Mouse (Mus musculus): ENCODE measurements around the gene Gm10118. TPM values are rescaled to one million over a fixed set of nuclear protein-coding genes. Genes with fewer than 3 reads are reported as not detected.

The Gm10118 gene
- not detected in 2 replicates for total RNA-seq (2021)
- long read RNA-seq = 0 reads

DNA sequence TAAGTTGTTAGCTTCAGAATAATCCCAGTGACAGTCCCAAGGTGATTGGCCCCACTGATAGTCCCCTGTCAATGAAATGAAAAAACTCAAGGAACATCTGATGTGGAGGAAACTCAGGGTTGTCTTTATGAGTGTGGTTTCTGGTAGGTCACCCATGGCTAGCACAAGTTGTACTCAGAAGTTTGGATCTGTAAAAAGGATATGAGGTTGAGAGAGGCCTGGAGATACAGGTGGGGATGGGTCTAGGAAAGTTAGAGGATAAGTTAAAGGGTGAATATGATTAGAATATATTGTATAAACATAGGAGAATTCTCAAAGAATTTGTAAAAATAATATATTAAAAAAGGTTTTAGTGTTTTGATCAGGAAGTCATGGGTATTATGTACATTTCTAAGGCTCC is at the start of gene Gm10118:
Gene Gm10118, minus strand, starts transcription at position 101 of the 400 bp plus-strand sequence.
- no peak for DNase-seq

DNA sequence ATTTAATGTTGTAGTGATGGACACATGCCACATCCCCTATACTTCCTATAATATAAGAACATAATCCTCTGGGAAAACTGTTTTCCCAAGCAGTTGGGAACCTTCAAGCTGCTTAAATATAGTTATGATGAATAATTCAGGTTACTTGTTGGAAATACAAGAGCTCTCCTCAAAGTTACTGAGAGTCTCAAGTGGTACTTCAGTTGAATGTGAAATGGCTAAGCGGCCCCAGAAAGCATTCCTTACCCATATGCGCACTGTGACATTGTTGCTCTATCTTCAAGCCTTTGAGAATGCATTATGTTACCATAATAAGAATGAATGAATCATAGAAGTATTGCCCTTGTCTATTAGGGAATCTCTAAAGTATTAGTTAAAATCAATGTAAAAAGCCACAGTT is 45.1 kb upstream of the Gm10118 start:
- no peak for DNase-seq

DNA sequence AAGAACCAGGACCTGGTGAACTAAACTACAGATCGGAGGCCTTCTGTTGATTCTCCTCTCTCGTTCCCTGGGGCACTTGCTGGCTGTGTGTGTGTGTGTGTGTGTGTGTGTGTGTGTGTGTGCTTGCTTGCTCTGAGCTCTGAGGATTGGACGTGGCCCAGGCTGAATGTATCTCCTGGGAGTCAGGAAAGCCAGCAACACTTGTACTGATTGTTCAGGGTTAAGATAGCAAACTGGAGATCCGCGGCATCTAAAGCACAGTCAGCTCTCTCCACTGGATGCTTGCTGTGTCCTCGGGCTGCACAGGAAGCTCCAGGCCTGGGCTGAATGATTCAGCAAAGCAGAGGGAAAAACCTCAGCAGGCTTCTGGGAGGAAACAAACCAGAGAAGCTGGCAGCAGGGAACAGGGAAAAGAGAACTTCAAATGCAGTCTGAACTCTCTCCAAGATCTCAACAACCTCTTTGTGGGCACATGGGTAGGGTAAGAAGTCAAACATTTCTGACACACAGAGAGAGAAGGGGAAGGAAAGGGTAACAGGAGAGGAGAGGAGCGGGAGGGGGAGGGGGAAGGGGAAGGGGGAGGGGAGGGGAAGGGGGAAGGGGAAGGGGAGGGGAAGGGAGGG is 27.2 kb upstream of the Gm10118 start:
- DNase-seq = peak; percentile 6

DNA sequence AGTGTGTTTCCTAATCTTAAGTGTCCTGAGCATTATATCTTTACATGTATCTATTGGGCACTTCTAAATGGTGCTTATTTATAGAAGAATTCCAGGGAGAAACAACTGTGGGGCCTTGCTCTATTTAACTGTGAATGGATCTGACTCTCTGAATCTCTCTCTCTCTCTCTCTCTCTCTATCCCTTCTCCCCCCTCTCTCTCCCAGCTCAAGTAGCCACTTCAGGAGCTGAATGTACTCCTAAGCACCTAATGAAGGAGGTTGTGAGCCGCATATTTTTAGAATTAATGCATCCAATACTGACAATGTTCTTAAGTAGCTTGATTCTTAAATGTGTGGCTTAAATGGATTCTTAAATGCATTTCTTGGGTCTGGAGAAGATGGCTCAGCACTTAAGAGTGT is 24.2 kb upstream of the Gm10118 start:
- DNase-seq = no peak

DNA sequence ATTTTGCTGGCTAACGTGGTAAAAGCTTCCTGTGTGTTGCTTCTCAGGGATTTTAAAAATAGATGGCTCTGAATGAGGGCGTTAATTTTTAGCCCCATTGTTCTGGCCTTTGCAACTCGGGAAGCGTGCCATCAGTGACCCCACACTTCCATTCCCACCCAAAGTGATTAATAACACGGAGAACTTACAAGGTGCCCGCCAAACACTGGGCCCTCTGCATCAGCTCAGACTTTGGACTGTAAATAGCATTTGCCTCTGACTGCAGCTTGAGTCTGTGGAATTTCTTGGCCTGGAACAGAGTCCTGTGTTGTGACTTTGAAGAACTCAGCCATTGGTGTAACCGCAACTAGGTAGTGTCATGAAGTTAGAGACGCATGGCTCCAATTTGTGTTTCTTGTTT is 23.6 kb upstream of the Gm10118 start:
- DNase-seq = no peak

DNA sequence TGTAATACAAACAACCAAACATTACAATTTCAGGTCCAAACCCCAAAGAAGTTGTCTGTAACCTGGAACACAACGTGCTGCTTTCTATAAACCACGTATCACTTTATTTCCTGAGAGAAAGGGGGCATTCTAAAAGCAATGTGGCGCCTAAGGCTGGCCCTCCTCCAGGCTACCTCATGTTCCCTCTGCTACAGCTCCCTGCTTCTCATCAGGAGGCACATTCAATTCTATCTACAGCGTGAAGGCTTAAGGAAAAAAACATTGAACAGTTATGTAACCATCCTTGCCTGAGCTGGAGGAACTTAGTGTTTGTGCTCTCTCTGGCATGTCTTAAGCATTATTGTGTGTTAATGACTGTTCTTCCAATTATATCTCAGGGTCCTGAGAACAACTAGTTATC is 20.0 kb upstream of the Gm10118 start:
- no peak for DNase-seq

DNA sequence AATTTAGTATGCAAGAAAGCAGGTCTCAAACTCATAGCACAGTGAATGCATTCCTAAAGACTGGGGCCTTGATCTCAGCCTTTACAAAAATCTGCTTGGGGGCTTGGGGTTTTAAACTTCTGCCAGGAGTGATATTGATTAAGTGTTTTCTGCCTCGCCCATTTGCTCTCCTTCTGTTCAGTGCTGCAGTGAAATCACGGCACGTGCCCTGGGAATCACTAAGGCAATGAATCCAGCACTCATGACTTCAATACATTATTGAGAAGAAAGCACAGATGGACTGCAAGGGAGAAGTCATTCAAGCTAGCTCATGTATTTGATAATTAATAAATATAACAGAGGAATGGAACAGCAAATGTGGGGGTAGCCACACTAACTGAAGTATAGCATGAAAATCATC is 18.3 kb upstream of the Gm10118 start:
- DNase-seq = no peak

DNA sequence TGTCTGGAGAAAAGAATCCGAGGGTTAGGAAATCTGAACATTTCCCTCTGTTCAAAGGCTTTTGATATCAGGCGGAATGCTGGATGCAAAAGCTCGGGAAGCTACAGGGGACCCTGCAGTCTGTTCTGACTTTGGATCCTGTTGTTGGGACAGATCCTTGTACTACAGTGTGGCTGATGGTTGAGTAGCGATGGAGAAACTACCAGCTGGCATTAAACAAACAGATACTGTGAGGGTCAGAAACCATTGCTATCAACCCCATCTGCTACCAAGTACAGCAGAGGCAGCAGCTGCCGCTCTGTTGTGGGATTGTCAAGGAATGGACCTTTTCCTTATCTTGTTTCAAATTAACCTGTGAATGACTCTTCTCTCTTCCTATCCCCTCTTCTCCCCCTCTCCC is 6.7 kb upstream of the Gm10118 start:
- DNase-seq = no peak

DNA sequence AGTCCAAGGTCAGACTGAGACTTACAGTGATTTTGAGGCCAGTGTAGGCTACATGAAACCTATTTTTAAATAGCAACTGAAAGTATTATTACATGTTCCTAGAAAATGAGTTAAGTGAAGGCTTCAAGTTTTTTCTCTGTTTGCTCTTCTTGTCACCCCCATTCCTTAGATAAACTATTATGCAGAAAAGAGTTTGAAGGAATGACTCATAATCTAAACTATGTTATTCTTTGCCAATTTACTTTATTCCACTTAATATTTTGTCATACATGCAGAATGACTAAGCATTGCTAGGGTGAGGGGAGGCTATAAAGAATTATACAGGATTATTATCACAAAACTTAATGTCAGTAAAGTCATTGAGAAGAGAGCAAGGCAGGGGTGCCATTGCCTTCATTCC is 18.4 kb downstream of the Gm10118 start:
- DNase-seq = no peak

DNA sequence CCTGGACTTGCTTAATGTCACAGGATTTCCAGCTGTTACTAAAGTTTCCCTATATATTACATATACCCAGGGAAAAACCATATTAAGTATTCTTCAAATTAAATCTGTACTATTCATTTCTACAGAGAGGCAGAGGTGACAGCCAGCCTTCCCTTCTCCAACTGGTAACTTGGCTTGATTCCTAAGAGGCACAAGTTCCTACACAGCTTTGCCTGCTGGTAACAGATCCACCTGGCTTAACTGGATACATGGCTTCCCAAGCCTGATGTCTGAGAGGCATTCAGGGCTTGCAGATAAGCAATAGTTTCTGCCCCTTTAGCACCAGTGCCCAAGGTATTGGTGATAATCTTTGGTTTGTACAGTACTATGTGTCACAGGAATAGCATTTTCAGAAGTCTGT is 27.3 kb downstream of the Gm10118 start:
- no peak for DNase-seq

DNA sequence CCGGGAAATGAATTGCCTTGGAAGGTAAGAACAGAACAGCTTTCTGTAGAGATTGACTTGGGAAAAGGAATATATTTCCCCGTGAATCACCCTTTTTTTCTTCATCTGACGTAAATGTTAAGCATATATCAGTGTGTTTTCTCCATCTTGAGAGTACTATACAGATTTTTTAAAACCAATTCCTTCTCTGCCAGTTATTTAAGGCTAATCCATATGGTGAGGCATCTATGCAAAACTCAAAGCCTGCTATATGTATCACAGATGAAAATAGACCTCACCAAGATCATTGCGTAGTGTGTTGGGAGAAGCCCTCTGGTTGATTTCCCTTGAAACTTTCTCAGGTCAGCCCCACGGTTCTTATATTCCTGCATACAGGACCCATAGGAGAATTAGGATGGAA is 32.6 kb downstream of the Gm10118 start:
- DNase-seq = no peak

DNA sequence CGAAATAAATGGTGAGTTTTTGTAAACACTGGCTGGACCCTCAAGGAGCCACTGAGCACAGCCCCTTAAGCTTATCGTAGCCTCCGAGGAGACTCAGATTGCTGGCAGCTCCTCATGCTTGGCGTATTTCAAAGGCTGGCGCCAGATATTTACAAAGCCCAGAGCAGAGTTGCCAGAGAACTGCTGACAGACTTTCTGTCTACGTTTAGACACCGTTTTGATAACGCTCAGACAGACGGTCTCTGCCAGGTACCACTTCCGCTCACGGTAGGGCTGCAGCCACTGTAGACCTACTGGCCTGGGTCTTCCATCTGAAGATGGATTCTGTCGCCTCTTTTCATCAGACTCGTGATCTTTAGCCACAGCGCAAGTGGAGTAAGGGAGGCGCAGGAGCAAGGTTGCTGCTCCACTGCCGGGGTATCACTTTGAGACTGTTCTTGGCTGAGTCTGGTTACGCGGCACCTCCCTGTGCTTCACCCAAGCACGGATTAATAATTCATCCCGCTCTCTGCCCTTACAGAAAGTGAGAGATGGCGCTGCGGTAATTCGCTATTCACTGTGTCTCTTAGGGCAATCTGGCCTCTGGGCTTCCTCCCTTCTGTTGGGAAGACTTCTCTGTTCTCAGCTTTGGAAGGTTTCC is 40.7 kb downstream of the Gm10118 start:
- DNase-seq = no peak

DNA sequence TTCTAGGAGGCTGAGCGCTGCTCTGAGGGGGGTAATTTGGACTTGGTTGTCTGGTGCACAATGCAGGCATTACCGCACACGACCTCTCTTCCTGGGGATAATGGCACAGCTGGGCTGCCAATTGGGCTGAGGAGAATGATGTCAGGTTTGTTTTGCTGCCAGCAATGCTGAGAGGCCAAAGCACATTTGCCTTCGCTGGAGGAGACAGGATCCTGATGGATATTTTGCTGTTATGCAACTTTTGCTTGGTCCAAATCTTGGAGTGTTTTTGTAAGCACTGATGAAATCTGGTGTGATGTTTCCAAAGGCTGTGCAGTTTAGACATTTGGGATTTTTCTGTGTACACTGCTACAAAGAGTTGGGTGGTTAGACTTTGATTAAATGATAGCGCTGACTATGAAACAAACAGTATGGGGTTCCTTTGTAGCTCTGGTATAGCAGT is 46.8 kb downstream of the Gm10118 start:
- no peak for DNase-seq

Other genes with a start within 250 kb of the Gm10118 start
- gene Lrrtm3, start 162.8 kb upstream of the Gm10118 start, total RNA-seq (2021) = 0.33 and 1.2 TPM in 2 replicates